Mouse (Mus musculus): ENCODE data around the gene 2300002M23Rik. TPM values are rescaled to one million over a fixed set of nuclear protein-coding genes. Genes with fewer than 3 reads are reported as not detected.

The 2300002M23Rik gene
- polyA plus RNA-seq, 1 experiment: not detected

DNA sequence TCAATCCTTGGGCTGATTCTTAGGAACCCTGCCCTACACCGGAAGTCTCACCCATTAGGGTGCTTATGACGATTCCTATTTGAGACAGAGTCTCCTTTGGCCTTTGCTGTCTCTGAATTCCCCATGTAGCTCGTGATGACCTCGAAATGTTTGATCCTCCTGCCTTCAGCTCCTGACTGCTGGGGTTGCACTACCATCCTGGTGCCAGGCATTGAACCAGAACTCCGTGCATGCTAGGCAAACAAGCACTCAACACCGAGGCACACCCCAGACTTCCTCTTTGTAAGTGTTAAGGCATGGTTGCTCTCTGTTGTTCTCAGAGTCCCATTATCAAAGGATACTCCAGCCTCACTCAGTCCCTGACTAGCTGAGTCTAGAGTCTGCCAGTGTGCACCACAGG lies 23.2 kb upstream of the 2300002M23Rik start:
- TF ChIP-seq CTCF (IDR thresholded peaks at IDR 0.05; ENCODE audit: borderline replicate concordance, extremely low read depth, insufficient read depth, insufficient read length) (no peak), POLR2A (IDR thresholded peaks at IDR 0.05; ENCODE audit: borderline replicate concordance, extremely low read depth, insufficient read depth, insufficient read length, poor library complexity, severe bottlenecking) (no peak)
- DNase-seq (ENCODE audit: low read depth): no peak

GRCm38 (mm10) chr17:35544680-35545079 lies 22.6 kb upstream of the 2300002M23Rik start:
- no peak for TF ChIP-seq POLR2A (IDR thresholded peaks at IDR 0.05; ENCODE audit: borderline replicate concordance, extremely low read depth, insufficient read depth, insufficient read length, poor library complexity, severe bottlenecking)
- TF ChIP-seq CTCF (IDR thresholded peaks at IDR 0.05; ENCODE audit: borderline replicate concordance, extremely low read depth, insufficient read depth, insufficient read length): peak; percentile 81
- DNase-seq (ENCODE audit: low read depth): peak; percentile 50

GRCm38 (mm10) chr17:35547465-35547864 lies 19.8 kb upstream of the 2300002M23Rik start:
- DNase-seq (ENCODE audit: low read depth): no peak
- 0 out of 2 replicates have a peak, but pooled peaks have one; percentile 12 for TF ChIP-seq CTCF (IDR thresholded peaks at IDR 0.05; ENCODE audit: borderline replicate concordance, extremely low read depth, insufficient read depth, insufficient read length)
- no peak for TF ChIP-seq POLR2A (IDR thresholded peaks at IDR 0.05; ENCODE audit: borderline replicate concordance, extremely low read depth, insufficient read depth, insufficient read length, poor library complexity, severe bottlenecking)

GRCm38 (mm10) chr17:35548636-35549035 lies 18.6 kb upstream of the 2300002M23Rik start:
- TF ChIP-seq CTCF (IDR thresholded peaks at IDR 0.05; ENCODE audit: borderline replicate concordance, extremely low read depth, insufficient read depth, insufficient read length) (no peak), POLR2A (IDR thresholded peaks at IDR 0.05; ENCODE audit: borderline replicate concordance, extremely low read depth, insufficient read depth, insufficient read length, poor library complexity, severe bottlenecking) (no peak)

DNA sequence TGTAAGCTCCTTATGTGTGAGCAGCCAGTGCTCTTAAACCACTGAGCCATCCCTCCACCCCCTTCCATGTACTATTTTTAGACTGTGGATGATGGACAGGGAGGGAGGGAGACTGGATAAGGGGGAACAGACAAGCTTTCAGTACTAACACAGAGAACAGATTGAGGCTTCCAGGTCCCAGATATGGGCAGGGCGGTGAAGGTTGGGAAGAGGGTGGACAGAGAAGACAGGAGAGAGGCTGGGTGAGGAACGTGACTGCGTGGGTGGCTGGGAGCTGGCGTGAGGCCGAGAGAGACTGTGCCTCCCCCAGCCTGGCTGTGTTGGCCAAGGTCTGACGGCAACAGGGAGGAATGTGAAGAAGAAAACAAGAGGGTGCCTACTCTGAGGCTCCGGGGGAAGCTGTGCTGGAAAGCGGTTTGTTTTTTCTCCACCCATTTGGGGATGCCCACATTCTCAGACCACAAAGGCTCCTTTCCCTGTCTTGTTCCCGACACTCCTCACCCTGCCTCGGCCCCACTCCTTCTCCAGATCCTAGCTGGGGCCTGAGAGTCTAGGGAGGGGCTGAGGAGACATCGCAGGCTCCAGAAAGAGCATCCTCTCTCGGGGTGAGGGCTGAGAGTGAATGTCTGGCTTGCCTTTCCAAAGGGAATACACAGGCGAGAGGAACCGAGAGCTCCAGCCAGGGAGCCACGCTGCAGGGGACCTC lies 17.7 kb upstream of the 2300002M23Rik start:
- TF ChIP-seq CTCF (IDR thresholded peaks at IDR 0.05; ENCODE audit: borderline replicate concordance, extremely low read depth, insufficient read depth, insufficient read length): no peak
- TF ChIP-seq POLR2A (IDR thresholded peaks at IDR 0.05; ENCODE audit: borderline replicate concordance, extremely low read depth, insufficient read depth, insufficient read length, poor library complexity, severe bottlenecking): no peak
- DNase-seq (ENCODE audit: low read depth): peak; percentile 67

More at GRCm38 (mm10) chr17:35548636-35549035, 18.6 kb upstream of the 2300002M23Rik start:
- no peak for DNase-seq (ENCODE audit: low read depth)

DNA sequence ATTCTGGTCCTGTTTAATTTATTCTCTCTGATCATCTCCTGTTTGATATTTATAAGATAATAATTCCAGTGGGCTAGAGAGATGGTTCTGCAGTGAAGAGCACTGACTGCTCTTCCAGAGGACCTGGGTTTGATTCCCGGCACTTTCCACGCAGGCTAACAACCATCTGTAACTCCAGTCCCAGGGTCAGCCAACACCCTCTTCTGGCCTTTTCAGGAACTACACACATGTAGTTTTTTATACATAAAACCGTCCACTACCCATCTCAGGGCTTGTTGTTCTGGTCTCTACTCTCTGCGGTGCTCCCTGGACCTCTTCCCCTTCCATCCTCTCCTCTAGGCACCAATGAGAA lies 17.1 kb upstream of the 2300002M23Rik start:
- TF ChIP-seq POLR2A (IDR thresholded peaks at IDR 0.05; ENCODE audit: borderline replicate concordance, extremely low read depth, insufficient read depth, insufficient read length, poor library complexity, severe bottlenecking) (no peak), CTCF (IDR thresholded peaks at IDR 0.05; ENCODE audit: borderline replicate concordance, extremely low read depth, insufficient read depth, insufficient read length) (no peak)
- DNase-seq (ENCODE audit: low read depth): no peak

DNA sequence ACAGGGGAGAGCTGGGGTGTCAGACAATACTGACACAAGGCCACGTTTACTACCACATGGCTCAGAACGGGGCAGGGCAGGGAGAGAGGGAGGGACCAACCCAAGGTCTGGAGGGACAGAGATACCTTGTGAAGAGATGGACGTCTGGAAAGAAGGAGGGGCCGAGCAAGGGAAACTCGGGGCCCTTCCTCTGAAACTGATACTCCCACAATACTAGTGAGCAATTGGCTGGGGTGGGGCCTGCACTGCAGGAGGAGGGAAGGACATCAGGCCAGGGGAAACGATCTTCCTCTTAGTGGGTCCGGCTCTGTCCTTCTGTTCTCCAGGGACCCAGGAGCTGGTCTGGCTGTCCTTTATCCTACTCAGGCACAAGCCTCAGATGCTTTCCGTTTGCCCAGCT lies 16.4 kb upstream of the 2300002M23Rik start:
- TF ChIP-seq POLR2A (IDR thresholded peaks at IDR 0.05; ENCODE audit: borderline replicate concordance, extremely low read depth, insufficient read depth, insufficient read length, poor library complexity, severe bottlenecking): no peak
- no peak for TF ChIP-seq CTCF (IDR thresholded peaks at IDR 0.05; ENCODE audit: borderline replicate concordance, extremely low read depth, insufficient read depth, insufficient read length)
- DNase-seq (ENCODE audit: low read depth): no peak

- DNase-seq (ENCODE audit: low read depth): no peak
- TF ChIP-seq CTCF (IDR thresholded peaks at IDR 0.05; ENCODE audit: borderline replicate concordance, extremely low read depth, insufficient read depth, insufficient read length) (no peak), POLR2A (IDR thresholded peaks at IDR 0.05; ENCODE audit: borderline replicate concordance, extremely low read depth, insufficient read depth, insufficient read length, poor library complexity, severe bottlenecking) (no peak)
These were observed 15.3 kb upstream of the 2300002M23Rik start, which contains the start of gene Cdsn for GRCm38 (mm10) chr17:35551881-35552414. Gene Cdsn, plus strand, starts transcription at chr17:35552128.

DNA sequence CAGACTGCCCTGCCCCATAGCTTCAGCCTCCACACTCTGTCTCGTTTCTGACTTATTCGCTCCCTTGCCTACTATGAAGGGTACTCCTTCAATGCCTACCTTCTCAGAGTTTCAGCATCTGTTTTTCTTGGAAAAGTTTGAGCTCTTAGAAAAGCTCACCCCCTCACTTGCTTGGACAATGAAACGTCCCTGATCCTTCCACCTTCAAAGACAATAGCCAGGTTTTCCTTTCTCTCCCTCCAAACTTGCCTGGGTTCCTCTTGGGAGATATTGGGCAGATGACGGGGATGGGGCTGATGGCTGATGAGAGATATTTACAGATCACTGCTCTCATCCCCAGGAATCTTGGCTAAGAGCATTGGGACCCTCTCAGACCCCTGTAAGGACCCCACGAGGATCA lies 12.9 kb upstream of the 2300002M23Rik start:
- TF ChIP-seq CTCF (IDR thresholded peaks at IDR 0.05; ENCODE audit: borderline replicate concordance, extremely low read depth, insufficient read depth, insufficient read length): no peak
- TF ChIP-seq POLR2A (IDR thresholded peaks at IDR 0.05; ENCODE audit: borderline replicate concordance, extremely low read depth, insufficient read depth, insufficient read length, poor library complexity, severe bottlenecking): no peak

DNA sequence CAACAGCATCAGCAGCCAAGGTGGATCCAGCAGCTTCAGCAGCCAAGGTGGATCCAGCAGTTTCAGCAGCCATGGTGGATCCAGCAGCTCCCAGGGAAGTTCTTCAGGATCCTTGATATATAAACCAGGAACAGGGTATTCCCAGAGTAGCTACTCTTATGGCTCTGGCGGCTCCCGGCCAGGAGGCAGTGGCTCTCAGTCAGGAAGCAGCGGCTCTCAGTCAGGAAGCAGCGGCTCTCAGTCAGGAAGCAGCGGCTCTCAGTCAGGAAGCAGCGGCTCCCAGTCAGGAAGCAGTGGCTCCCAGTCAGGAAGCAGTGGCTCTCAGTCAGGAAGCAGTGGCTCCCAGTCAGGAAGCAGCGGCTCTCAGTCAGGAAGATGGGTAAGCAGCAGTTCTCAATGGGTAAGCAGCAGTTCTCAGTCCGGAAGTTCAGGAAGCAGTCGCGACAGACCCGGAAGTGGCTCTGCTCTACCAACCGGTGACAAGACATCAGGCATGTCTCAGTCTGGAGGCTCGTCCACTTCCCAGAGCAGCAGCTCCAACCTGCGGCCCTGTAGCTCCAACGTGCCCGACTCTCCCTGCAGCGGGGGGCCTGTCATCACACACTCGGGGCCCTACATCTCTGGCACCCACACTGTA lies 12.4 kb upstream of the 2300002M23Rik start:
- TF ChIP-seq POLR2A (IDR thresholded peaks at IDR 0.05; ENCODE audit: borderline replicate concordance, extremely low read depth, insufficient read depth, insufficient read length, poor library complexity, severe bottlenecking): no peak
- no peak for TF ChIP-seq CTCF (IDR thresholded peaks at IDR 0.05; ENCODE audit: borderline replicate concordance, extremely low read depth, insufficient read depth, insufficient read length)
- DNase-seq (ENCODE audit: low read depth): no peak

More for the DNA sequence above, 12.9 kb upstream of the 2300002M23Rik start:
- no peak for DNase-seq (ENCODE audit: low read depth)

- no peak for DNase-seq (ENCODE audit: low read depth)
- no peak for TF ChIP-seq POLR2A (IDR thresholded peaks at IDR 0.05; ENCODE audit: borderline replicate concordance, extremely low read depth, insufficient read depth, insufficient read length, poor library complexity, severe bottlenecking)
- TF ChIP-seq CTCF (IDR thresholded peaks at IDR 0.05; ENCODE audit: borderline replicate concordance, extremely low read depth, insufficient read depth, insufficient read length): no peak
These were observed 11.0 kb upstream of the 2300002M23Rik start for GRCm38 (mm10) chr17:35556186-35556765.
